Mouse (Mus musculus): ENCODE results near the gene Gm43518. TPM values are rescaled to one million over a fixed set of nuclear protein-coding genes. Genes with fewer than 3 reads are reported as not detected.

The Gm43518 gene
- polyA plus RNA-seq, 1 experiment: 12.3 TPM

DNA sequence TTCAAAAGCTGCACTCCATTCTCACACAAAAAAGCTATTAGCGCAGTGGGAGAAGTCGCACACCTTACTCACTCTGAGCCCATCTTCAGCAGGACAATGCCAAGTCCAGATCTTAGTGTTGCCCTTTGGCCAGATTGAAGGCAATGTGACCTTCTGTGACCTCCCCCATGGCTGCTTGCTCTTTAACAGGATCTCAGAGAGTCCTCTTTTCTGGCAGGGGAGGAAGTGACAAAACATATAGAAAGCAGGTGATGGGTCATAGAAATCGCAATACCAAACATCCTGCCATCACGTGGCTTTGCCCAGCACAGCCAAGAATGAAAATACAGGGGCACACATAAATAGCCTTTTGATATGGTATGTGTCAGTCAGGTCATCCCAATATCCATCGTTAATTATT lies 36.2 kb upstream of the Gm43518 start:
- Histone ChIP-seq H3K4me3 (ENCODE audit: control insufficient read depth, low read depth, low read length) (peak overlapping the region; percentile 68), H3K4me1 (ENCODE audit: control insufficient read depth, insufficient read depth, low read length) (peaks cover 2% of the 10 kb centered on the region), H3K27ac (ENCODE audit: control insufficient read depth, insufficient read depth, low read depth, low read length) (no peak overlapping the region), H3K27me3 (ENCODE audit: control insufficient read depth, insufficient read depth, low read length) (no peaks in the 10 kb centered on the region), H3K36me3 (ENCODE audit: control insufficient read depth, insufficient read depth, low read length) (no peaks in the 10 kb centered on the region)
- no peak for TF ChIP-seq CTCF (IDR thresholded peaks at IDR 0.05; ENCODE audit: control insufficient read depth, insufficient read depth, insufficient replicate concordance, low read depth, low read length)
- no peak for TF ChIP-seq POLR2A (IDR thresholded peaks at IDR 0.05; ENCODE audit: control insufficient read depth, low read depth, low read length)

DNA sequence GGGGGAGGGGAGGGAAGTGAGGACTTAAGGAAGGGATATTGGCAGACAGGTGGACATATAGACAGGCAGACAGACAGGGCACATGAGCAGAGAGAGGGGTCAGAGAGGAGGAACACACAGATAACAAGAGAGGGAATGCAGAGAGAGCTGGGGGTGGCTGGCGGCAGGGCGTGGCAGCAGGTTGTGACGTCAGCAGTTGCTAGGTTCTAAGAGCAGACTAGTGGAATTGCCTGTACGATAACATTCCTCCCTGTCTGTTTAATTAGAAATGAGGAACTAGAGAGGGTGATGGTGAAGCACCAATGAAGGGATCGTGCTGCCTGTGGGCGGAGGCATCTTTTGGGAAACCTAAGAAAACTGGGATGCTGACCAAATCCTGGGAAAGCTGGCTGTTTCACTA lies 35.5 kb upstream of the Gm43518 start:
- Histone ChIP-seq H3K4me3 (ENCODE audit: control insufficient read depth, low read depth, low read length) (peak overlapping the region; percentile 32), H3K36me3 (ENCODE audit: control insufficient read depth, insufficient read depth, low read length) (no peaks in the 10 kb centered on the region), H3K4me1 (ENCODE audit: control insufficient read depth, insufficient read depth, low read length) (peaks cover 4% of the 10 kb centered on the region), H3K27me3 (ENCODE audit: control insufficient read depth, insufficient read depth, low read length) (no peaks in the 10 kb centered on the region), H3K27ac (ENCODE audit: control insufficient read depth, insufficient read depth, low read depth, low read length) (no peak overlapping the region)
- TF ChIP-seq POLR2A (IDR thresholded peaks at IDR 0.05; ENCODE audit: control insufficient read depth, low read depth, low read length): peak; percentile 88; the same call in 1 of the 2 replicates
- TF ChIP-seq CTCF (IDR thresholded peaks at IDR 0.05; ENCODE audit: control insufficient read depth, insufficient read depth, insufficient replicate concordance, low read depth, low read length): no peak

DNA sequence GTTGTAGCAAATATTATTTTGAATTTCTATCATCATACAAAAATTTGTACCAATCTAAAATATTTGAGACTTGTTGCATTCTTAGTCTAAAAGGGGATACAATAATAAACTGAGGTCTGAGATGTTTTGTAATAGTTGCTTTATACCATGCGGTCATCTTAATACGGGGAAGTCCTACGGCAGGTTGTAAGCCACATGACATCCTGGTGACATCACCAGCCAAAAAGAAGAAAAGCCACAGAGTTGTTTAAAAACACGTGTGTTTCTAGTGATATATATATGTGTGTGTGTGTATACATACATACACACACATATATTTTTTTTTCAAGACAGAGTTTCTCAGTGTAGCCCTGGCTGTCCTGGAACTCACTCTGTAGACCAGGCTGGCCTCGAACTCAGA lies 33.7 kb upstream of the Gm43518 start:
- TF ChIP-seq CTCF (IDR thresholded peaks at IDR 0.05; ENCODE audit: control insufficient read depth, insufficient read depth, insufficient replicate concordance, low read depth, low read length) (no peak), POLR2A (IDR thresholded peaks at IDR 0.05; ENCODE audit: control insufficient read depth, low read depth, low read length) (no peak)
- H3K36me3 ChIP-seq (ENCODE audit: control insufficient read depth, insufficient read depth, low read length): no peaks in the 10 kb centered on the region
- H3K4me3 ChIP-seq (ENCODE audit: control insufficient read depth, low read depth, low read length): no peak overlapping the region
- peaks cover 9% of the 10 kb centered on the region for H3K4me1 ChIP-seq (ENCODE audit: control insufficient read depth, insufficient read depth, low read length)
- no peaks in the 10 kb centered on the region for H3K27me3 ChIP-seq (ENCODE audit: control insufficient read depth, insufficient read depth, low read length)
- no peak overlapping the region for H3K27ac ChIP-seq (ENCODE audit: control insufficient read depth, insufficient read depth, low read depth, low read length)

DNA sequence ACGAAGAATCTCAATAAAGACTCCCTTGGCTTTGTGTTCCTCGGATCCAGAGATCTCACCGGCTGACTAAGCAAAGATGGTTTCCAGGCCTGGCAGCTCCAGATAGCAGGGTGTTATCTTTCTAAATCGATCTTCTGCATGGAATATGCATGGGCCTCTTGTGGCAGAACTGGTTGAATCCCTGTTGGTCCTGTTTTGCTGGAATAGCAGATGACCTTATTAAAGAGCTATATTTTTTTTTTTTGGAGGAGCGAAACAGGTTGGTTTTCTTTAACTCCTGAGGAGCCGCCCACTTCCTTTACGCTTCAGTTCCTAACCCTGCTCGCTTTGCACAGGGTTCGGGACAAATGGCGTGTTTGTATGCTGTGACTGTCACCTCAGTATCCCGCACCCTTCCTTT lies 30.8 kb upstream of the Gm43518 start:
- Histone ChIP-seq H3K27ac (ENCODE audit: control insufficient read depth, insufficient read depth, low read depth, low read length) (no peak overlapping the region), H3K4me1 (ENCODE audit: control insufficient read depth, insufficient read depth, low read length) (peaks cover 11% of the 10 kb centered on the region), H3K36me3 (ENCODE audit: control insufficient read depth, insufficient read depth, low read length) (no peaks in the 10 kb centered on the region), H3K4me3 (ENCODE audit: control insufficient read depth, low read depth, low read length) (no peak overlapping the region), H3K27me3 (ENCODE audit: control insufficient read depth, insufficient read depth, low read length) (no peaks in the 10 kb centered on the region)
- TF ChIP-seq POLR2A (IDR thresholded peaks at IDR 0.05; ENCODE audit: control insufficient read depth, low read depth, low read length) (no peak), CTCF (IDR thresholded peaks at IDR 0.05; ENCODE audit: control insufficient read depth, insufficient read depth, insufficient replicate concordance, low read depth, low read length) (no peak)

DNA sequence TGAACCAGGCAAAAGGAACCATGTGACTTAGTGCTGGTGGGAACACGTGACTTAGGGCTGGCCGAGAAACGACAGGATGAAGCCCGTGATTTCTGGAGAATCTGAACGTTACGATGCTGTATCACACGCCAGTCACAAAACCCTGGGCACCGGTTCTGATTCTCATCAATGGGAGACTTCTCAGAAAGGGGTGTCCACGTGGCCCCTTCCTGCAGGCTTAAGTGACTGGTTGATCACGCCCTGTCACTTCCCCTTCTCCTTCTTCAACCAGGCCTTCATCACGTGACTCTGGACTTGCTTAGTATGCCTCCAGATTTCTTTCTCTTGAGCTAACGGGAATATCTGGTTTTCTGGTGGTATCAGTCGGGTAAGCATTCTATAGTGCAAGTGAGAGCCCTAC lies 29.9 kb upstream of the Gm43518 start:
- no peaks in the 10 kb centered on the region for H3K36me3 ChIP-seq (ENCODE audit: control insufficient read depth, insufficient read depth, low read length)
- H3K4me3 ChIP-seq (ENCODE audit: control insufficient read depth, low read depth, low read length): peak overlapping the region; percentile 25
- no peak overlapping the region for H3K27ac ChIP-seq (ENCODE audit: control insufficient read depth, insufficient read depth, low read depth, low read length)
- H3K27me3 ChIP-seq (ENCODE audit: control insufficient read depth, insufficient read depth, low read length): no peaks in the 10 kb centered on the region
- TF ChIP-seq CTCF (IDR thresholded peaks at IDR 0.05; ENCODE audit: control insufficient read depth, insufficient read depth, insufficient replicate concordance, low read depth, low read length) (no peak), POLR2A (IDR thresholded peaks at IDR 0.05; ENCODE audit: control insufficient read depth, low read depth, low read length) (no peak)
- H3K4me1 ChIP-seq (ENCODE audit: control insufficient read depth, insufficient read depth, low read length): peaks cover 11% of the 10 kb centered on the region

DNA sequence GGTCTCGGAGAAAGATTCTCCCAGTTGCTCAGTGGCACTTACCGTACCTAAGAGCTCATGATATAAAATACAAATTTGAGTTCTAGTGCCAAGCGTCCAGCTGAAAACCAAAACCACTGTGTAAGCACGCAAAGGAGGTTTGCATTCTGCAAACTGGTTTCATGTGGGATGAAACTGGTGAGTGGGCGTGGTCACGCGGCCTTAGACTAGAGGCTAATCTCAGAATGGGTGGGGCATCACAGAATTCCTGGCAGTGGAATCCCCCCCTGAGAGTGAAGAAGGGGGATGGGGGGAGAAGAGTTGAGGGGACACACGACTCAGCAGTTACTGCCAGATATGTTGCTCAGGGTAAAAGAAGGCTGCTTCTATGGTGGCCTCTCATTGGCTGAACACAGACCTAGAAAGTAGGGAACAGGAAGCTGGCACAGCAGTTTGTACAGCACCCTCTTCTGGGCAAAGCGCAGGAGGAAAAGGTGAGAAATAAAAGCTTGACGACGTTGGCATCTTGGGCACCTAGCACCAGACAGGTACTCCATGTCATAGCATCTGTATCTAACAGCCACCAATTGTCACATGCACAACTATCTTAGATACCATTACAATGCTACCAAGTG lies 23.1 kb upstream of the Gm43518 start:
- H3K27ac ChIP-seq (ENCODE audit: control insufficient read depth, insufficient read depth, low read depth, low read length): no peak overlapping the region
- no peaks in the 10 kb centered on the region for H3K27me3 ChIP-seq (ENCODE audit: control insufficient read depth, insufficient read depth, low read length)
- H3K4me3 ChIP-seq (ENCODE audit: control insufficient read depth, low read depth, low read length): no peak overlapping the region
- peaks cover 10% of the 10 kb centered on the region for H3K4me1 ChIP-seq (ENCODE audit: control insufficient read depth, insufficient read depth, low read length)
- H3K36me3 ChIP-seq (ENCODE audit: control insufficient read depth, insufficient read depth, low read length): no peaks in the 10 kb centered on the region; the same call in 1 of the 2 replicates
- TF ChIP-seq POLR2A (IDR thresholded peaks at IDR 0.05; ENCODE audit: control insufficient read depth, low read depth, low read length) (no peak), CTCF (IDR thresholded peaks at IDR 0.05; ENCODE audit: control insufficient read depth, insufficient read depth, insufficient replicate concordance, low read depth, low read length) (no peak)

DNA sequence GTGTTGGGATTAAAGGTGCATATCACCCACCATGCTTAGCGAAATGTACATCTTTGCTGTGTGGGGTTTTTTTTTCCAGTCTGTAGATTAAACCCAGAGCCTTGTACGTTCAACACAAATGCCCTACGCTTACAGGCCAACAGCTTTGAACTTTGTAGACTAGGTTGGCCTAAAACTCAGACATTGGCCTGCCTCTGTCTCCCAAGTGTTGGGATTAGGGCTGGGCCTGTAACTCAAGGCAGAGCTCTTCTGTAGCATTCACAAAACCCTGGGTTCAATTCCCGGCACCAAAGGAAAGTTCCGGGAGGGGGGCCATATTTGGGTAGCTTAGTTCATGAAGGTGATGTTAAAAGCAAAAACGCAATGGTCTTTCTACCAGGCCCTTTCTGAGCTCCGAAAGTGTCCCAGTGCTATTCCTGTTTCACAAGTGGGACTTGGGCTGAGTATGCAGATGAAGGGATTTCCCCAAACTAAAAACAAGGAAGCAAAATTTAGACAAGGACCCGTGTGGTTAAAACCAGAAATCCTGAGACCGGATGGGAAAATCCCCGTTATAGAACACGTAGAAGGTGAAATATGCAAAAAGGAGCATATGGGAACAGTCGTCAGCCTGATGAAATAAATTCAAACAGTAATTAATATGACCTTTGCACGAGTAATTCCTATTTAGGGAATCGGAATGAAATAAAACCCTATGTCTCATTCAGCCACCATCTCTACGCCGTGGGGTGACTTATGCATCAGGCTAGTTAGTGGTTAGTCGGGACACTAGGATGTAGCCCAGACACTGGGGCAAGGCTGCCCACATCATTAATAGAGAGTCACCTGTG lies 20.9 kb upstream of the Gm43518 start:
- Histone ChIP-seq H3K36me3 (ENCODE audit: control insufficient read depth, insufficient read depth, low read length) (no peaks in the 10 kb centered on the region; the same call in 1 of the 2 replicates), H3K27me3 (ENCODE audit: control insufficient read depth, insufficient read depth, low read length) (no peaks in the 10 kb centered on the region), H3K27ac (ENCODE audit: control insufficient read depth, insufficient read depth, low read depth, low read length) (no peak overlapping the region), H3K4me3 (ENCODE audit: control insufficient read depth, low read depth, low read length) (peak overlapping the region; percentile 95), H3K4me1 (ENCODE audit: control insufficient read depth, insufficient read depth, low read length) (peaks cover 8% of the 10 kb centered on the region)
- TF ChIP-seq CTCF (IDR thresholded peaks at IDR 0.05; ENCODE audit: control insufficient read depth, insufficient read depth, insufficient replicate concordance, low read depth, low read length) (no peak), POLR2A (IDR thresholded peaks at IDR 0.05; ENCODE audit: control insufficient read depth, low read depth, low read length) (no peak)
